Mouse (Mus musculus): ENCODE measurements around the gene Ptpro. TPM values are rescaled to one million over a fixed set of nuclear protein-coding genes. Genes with fewer than 3 reads are reported as not detected.
A peak's percentile ranks its signal among the peaks of the same experiment; 100 is the strongest.

Ptpro gene
- total RNA-seq, 2 experiments from 2014 or later: 130 to 134 TPM

- intact Hi-C loops (cut with DNase I): no loop called here
- DNase-seq: no peak
Measured at GRCm38 (mm10) chr6:137288264-137288663, 36.1 kb downstream of the Ptpro start.

DNA sequence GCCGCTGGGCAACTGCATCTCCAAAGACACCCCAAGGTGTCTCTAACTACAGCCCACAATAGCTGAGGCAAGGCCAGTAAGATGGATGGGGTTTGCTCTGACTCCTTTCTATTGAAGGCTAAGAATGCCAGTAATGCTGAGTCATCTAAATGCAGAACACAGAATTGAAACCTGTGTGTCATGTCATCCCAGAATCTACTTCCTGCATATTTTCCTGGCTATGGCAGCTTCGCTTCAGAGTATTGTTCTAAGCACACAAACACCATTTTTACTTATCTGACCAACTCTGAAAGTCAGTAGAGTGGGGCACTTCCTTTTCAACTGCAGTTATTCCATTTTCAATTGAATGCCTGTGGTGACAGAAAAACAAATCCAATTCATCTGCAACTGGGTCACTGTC lies 40.3 kb downstream of the Ptpro start:
- intact Hi-C loops (cut with DNase I): no loop called here
- no peak for DNase-seq

DNA sequence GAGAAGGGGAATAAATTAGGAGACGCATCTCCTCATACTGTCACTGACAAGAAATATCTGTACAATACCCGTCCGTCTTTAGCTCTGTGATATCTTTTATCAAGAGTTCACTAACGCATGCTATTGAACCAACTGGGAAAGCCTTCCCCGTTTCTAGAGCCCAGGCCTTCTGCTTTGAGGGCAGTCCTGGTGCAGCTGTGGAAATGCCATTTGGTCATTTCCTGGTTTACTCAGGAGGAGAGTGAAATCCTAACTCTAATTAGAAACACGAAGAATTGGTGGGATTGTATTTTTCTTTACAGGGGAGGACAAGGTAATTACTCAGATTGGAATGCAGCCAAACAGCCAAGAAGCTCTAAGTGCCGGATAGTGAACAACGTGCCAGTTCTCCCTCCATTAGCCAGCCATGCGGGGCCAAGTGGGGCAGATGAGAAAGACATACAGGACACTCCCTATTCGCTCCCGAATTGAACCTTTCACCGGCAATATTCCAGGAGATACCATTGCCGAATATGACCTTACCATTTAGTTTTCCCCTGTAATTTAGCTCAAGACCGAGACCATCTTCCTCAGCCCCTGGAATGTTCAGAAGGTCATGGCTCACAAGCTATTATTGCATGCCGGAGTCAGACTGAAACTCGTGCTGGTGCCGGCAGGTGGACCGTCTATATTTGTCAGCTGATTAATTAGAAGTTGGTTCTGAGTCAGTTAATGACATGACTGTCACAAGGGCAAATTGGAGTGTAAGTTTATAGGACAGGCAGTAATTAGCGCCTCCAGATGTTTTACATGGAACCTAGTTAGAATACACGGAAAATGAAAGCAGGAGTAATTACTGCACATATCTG lies 43.1 kb downstream of the Ptpro start:
- intact Hi-C loops (cut with DNase I): no loop called here
- no peak for DNase-seq

GRCm38 (mm10) chr6:137302561-137302960 lies 50.4 kb downstream of the Ptpro start:
- DNase-seq: no peak
- intact Hi-C loops (cut with DNase I): no loop called here

DNA sequence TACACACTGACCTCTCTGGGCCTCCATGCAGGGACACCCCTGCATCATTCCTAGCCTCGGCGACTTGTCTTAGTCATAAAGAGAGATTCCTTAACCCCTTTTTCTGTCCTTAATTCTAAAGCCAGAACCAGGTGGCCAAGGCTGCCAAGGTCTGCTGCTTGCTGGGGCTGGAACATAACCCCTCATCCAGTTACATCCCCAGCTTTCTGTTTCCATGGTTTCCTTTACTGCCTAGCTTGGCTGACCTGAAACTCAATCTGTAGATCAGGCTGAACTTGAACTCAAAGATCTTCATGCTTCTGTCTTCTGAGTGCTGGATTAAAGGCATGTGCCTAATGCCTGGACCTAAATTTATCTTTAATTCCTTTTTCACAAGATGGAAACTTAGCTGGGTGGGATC lies 51.7 kb downstream of the Ptpro start:
- DNase-seq: no peak
- intact Hi-C loops (cut with DNase I): no loop called here

- intact Hi-C loops (cut with DNase I): no loop called here
- DNase-seq: no peak
Measured at GRCm38 (mm10) chr6:137315265-137315664, 63.1 kb downstream of the Ptpro start.

DNA sequence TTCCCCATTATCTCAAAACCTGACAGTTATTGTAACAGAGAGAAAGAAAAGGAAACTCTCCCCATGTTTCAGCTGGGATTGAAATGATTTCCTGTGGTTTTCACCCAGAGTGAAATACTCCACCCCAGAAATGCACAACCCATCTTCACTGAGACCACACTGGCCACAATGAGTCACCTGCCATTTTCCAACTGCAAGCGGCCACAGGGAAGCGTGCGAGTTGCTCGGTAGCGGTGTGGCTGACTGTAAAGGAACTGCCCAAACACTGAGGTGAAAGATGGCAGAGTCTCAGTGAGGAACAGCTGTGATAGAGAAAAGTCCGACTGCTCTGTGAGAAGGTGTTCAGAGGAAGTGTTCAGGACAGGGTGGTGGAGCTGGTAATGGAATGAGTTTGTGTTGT lies 64.2 kb downstream of the Ptpro start:
- intact Hi-C loops (cut with DNase I): no loop called here
- DNase-seq: no peak

DNA sequence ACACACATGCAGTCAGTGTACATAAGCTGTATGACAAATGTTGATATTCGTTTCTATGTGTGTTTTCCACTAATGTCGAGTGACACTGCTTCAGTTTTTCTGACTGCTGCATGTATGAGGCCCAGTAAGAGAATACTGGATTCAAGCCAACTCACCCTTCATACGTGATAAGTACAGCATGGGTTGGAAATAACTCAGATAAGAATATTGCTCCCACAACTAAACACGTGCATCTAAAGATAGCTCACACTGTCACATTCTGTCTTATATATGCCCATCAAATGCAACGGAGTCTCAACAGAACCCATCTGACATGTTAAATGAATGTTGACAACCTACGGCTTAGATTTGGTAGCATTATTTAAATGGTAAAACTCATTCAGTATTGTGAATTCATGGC lies 65.4 kb downstream of the Ptpro start:
- DNase-seq: no peak
- intact Hi-C loops (cut with DNase I): no loop called here

DNA sequence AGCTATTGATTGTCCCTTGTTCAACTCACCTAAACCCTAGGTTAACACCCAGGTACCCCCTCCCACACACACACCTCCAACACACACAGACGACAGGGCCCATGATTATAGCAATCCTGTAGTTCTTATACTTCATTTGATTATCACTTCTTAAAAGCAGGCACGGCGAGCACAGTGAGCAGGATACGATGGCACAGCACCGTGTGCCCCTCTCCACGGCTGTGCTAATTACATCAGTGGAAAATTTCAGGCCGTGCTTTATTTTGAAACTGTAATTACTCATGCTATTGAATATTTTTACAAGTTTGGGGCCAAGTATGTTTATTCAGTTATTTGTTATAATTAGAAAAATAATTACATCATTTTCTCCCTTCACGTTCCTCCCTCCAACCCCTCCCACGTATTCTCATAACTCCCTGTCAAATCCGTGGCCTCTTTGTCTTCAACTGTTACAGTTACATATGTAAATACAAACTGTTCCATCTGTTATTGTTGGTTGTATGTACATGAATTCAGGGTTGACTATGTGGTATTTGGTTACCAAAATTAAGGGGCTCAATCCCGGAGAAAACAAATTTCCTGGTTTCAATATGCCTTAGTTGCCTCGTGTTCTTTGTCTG lies 66.2 kb downstream of the Ptpro start:
- no peak for DNase-seq
- intact Hi-C loops (cut with DNase I): no loop called here

GRCm38 (mm10) chr6:137319658-137320057 lies 67.5 kb downstream of the Ptpro start:
- intact Hi-C loops (cut with DNase I): no loop called here
- DNase-seq: no peak

DNA sequence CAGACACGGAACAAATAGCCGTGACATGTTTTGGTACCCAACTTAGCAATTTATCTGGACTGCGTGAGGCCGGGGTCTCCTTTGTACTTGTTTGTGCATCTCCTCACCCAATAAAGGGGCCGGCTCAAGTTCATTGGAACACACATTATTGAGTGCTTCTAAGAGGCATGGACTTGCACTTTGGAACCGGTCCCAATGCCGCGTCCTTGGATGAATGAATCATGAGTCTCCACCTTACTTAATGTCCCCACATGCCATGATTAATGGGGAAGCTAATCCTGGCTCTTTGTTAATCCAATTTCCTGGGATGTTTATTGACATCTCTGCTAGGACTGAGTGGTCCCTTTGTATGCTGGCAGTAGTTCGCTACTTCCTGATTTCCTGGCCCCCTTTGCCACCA lies 75.6 kb downstream of the Ptpro start:
- peak; percentile 19 for DNase-seq
- intact Hi-C loops (cut with DNase I): no loop called here

DNA sequence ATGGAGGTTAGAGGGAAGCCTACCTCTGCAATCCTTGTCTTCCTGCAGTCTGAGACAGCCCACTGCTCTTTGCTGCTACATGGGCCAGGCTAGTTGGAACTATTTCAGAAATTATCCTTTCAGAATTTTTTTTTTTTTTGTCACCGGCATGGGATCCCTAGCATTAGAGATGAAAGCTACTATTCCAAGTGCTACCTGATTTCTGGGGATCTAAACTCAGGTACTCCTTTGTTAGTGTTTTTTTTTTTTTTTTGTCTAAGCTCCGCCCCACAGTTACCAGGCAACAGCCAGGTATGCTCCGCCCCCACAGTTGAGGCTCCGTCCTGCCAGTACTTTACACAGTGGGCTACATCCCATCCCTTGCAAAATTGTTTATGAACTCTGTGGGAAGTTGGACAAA lies 76.1 kb downstream of the Ptpro start:
- DNase-seq: no peak
- intact Hi-C loops (cut with DNase I): no loop called here

- DNase-seq: no peak
- intact Hi-C loops (cut with DNase I): no loop called here
Measured at GRCm38 (mm10) chr6:137330782-137331181, 78.7 kb downstream of the Ptpro start.

DNA sequence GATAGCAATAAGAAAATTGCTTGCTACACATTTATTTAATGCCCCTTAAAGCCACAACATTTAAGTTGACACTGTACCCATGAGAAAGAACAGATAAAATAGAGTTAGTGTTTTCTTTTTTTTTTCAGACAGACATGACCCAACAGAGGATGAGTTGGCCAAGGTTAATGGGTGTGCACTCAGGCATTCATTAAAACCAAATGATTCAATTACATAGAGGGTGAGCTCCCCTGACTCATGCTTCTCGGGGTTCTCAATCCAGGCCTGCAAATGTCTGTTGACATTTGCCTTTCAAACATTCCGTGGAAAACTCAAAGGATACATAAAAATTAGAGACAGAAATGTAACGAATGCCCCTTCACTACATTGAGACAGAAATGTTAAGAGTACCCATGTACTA lies 79.7 kb downstream of the Ptpro start:
- DNase-seq: no peak
- intact Hi-C loops (cut with DNase I): no loop called here

GRCm38 (mm10) chr6:137339071-137339470 lies 87.0 kb downstream of the Ptpro start:
- no peak for DNase-seq
- intact Hi-C loops (cut with DNase I): no loop called here

DNA sequence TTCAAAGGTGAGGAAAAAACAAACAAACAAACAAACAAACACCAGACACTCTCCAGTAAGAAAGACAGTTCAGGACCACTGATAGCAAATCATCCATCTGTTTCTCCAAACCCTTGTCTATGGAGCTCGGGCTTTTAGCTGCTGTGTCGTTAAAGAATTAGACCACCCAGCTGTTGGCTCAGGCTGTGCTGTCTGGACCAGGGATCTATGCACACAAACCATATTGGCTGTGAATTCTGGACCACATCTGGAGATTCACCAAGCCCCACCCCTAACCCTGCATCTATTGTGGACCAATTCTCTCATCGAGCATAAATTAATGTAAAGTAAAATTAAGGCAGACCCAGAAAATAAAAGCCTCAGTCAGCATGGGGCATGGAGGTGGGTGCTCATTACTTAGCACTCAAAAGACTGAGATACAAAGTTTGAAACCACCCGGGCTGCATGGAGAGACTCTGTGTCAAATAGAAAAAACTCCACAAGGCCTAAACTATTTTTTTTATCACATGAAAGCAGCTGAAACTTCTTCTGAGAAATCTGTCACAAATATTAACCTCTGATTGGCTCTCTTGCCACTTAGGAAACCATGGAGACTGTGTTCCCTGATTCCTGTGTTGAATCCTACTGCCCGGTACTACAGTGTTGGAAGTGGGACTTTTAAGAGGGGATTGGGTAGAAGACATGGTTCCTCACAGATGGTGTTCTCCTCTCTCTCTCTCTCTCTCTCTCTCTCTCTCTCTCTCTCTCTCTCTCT lies 91.7 kb downstream of the Ptpro start:
- intact Hi-C loops (cut with DNase I): no loop called here
- DNase-seq: no peak

GRCm38 (mm10) chr6:137360166-137360565 lies 108.0 kb downstream of the Ptpro start:
- no peak for DNase-seq
- intact Hi-C loops (cut with DNase I): no loop called here

- DNase-seq: no peak
- intact Hi-C loops (cut with DNase I): no loop called here
Measured at GRCm38 (mm10) chr6:137362216-137362615, 110.1 kb downstream of the Ptpro start.

GRCm38 (mm10) chr6:137364681-137365080 lies 112.6 kb downstream of the Ptpro start:
- intact Hi-C loops (cut with DNase I): no loop called here
- peak; percentile 95 for DNase-seq

GRCm38 (mm10) chr6:137365637-137366036 lies 113.5 kb downstream of the Ptpro start:
- no peak for DNase-seq
- intact Hi-C loops (cut with DNase I): no loop called here

GRCm38 (mm10) chr6:137370745-137371144 lies 118.6 kb downstream of the Ptpro start:
- intact Hi-C loops (cut with DNase I): no loop called here
- DNase-seq: no peak

- intact Hi-C loops (cut with DNase I): no loop called here
Measured at GRCm38 (mm10) chr6:137371455-137371854, 119.3 kb downstream of the Ptpro start.

More at GRCm38 (mm10) chr6:137371455-137371854, 119.3 kb downstream of the Ptpro start:
- no peak for DNase-seq
